Mouse (Mus musculus): Measurements from ENCODE around the gene Tmem253. TPM values are rescaled to one million over a fixed set of nuclear protein-coding genes. Genes with fewer than 3 reads are reported as not detected.
A peak's percentile ranks its signal among the peaks of the same experiment; 100 is the strongest.

The Tmem253 gene
- polyA plus RNA-seq, 1 experiment, result 0.27 TPM

- no peak for DNase-seq (ENCODE audit: low read depth in 1 of 2, low spot score in 2 of 2)
- Histone ChIP-seq H3K27me3 (ENCODE audit: control insufficient read depth, insufficient read depth, low read length) (no peaks in the 10 kb centered on the region), H3K4me1 (ENCODE audit: control insufficient read depth, insufficient read depth, insufficient read length) (peaks cover 4% of the 10 kb centered on the region), H3K36me3 (ENCODE audit: control insufficient read depth, insufficient read depth, low read length) (no peaks in the 10 kb centered on the region), H3K4me3 (ENCODE audit: extremely low read depth, insufficient read depth, insufficient read length) (no peak overlapping the region), H3K27ac (ENCODE audit: insufficient read depth, low read length) (no peak overlapping the region)
- TF ChIP-seq CTCF (IDR thresholded peaks at IDR 0.05; ENCODE audit: extremely low read depth, insufficient read depth, insufficient read length, insufficient replicate concordance) (no peak), POLR2A (IDR thresholded peaks at IDR 0.05; ENCODE audit: low read depth, low read length) (no peak)
- whole genome bisulfite sequencing, result 92% methylated on average over 8 of the region's 8 CpGs
Observed at GRCm38 (mm10) chr14:52006241-52006640, 9.2 kb upstream of the Tmem253 start.

- no peak overlapping the region for H3K27ac ChIP-seq (ENCODE audit: insufficient read depth, low read length)
- WGBS, result 97% methylated on average over 22 of the region's 23 CpGs
- DNase-seq (ENCODE audit: low read depth in 1 of 2, low spot score in 2 of 2), result no peak
- no peaks in the 10 kb centered on the region for H3K27me3 ChIP-seq (ENCODE audit: control insufficient read depth, insufficient read depth, low read length)
- no peaks in the 10 kb centered on the region for H3K36me3 ChIP-seq (ENCODE audit: control insufficient read depth, insufficient read depth, low read length)
- TF ChIP-seq POLR2A (IDR thresholded peaks at IDR 0.05; ENCODE audit: low read depth, low read length), result no peak
- no peak for TF ChIP-seq CTCF (IDR thresholded peaks at IDR 0.05; ENCODE audit: extremely low read depth, insufficient read depth, insufficient read length, insufficient replicate concordance)
- H3K4me3 ChIP-seq (ENCODE audit: extremely low read depth, insufficient read depth, insufficient read length), result no peak overlapping the region
- peaks cover 4% of the 10 kb centered on the region for H3K4me1 ChIP-seq (ENCODE audit: control insufficient read depth, insufficient read depth, insufficient read length)
Observed at GRCm38 (mm10) chr14:52006771-52007170, 8.7 kb upstream of the Tmem253 start.

- H3K27ac ChIP-seq (ENCODE audit: insufficient read depth, low read length), result no peak overlapping the region
- no peak overlapping the region for H3K4me3 ChIP-seq (ENCODE audit: extremely low read depth, insufficient read depth, insufficient read length)
- H3K27me3 ChIP-seq (ENCODE audit: control insufficient read depth, insufficient read depth, low read length), result no peaks in the 10 kb centered on the region
- 48% methylated on average over 38 of the region's 38 CpGs for WGBS
- no peaks in the 10 kb centered on the region for H3K36me3 ChIP-seq (ENCODE audit: control insufficient read depth, insufficient read depth, low read length)
- peaks cover 4% of the 10 kb centered on the region for H3K4me1 ChIP-seq (ENCODE audit: control insufficient read depth, insufficient read depth, insufficient read length)
- no peak for TF ChIP-seq POLR2A (IDR thresholded peaks at IDR 0.05; ENCODE audit: low read depth, low read length)
- TF ChIP-seq CTCF (IDR thresholded peaks at IDR 0.05; ENCODE audit: extremely low read depth, insufficient read depth, insufficient read length, insufficient replicate concordance), result peak; percentile 100
- DNase-seq (ENCODE audit: low read depth in 1 of 2, low spot score in 2 of 2), result peak; percentile 72 to 85
Observed at GRCm38 (mm10) chr14:52008321-52009203, 6.9 kb upstream of the Tmem253 start.

- Histone ChIP-seq H3K4me1 (ENCODE audit: control insufficient read depth, insufficient read depth, insufficient read length) (peaks cover 4% of the 10 kb centered on the region), H3K27ac (ENCODE audit: insufficient read depth, low read length) (no peak overlapping the region), H3K4me3 (ENCODE audit: extremely low read depth, insufficient read depth, insufficient read length) (no peak overlapping the region), H3K27me3 (ENCODE audit: control insufficient read depth, insufficient read depth, low read length) (no peaks in the 10 kb centered on the region), H3K36me3 (ENCODE audit: control insufficient read depth, insufficient read depth, low read length) (no peaks in the 10 kb centered on the region)
- TF ChIP-seq POLR2A (IDR thresholded peaks at IDR 0.05; ENCODE audit: low read depth, low read length), result no peak
- TF ChIP-seq CTCF (IDR thresholded peaks at IDR 0.05; ENCODE audit: extremely low read depth, insufficient read depth, insufficient read length, insufficient replicate concordance), result no peak
- DNase-seq (ENCODE audit: low read depth in 1 of 2, low spot score in 2 of 2), result no peak
- 94% methylated on average over 26 of the region's 26 CpGs for WGBS
Observed at GRCm38 (mm10) chr14:52009361-52009760, 6.1 kb upstream of the Tmem253 start.

GRCm38 (mm10) chr14:52009841-52010240, 5.6 kb upstream of the Tmem253 start:
- H3K27ac ChIP-seq (ENCODE audit: insufficient read depth, low read length), result no peak overlapping the region
- H3K36me3 ChIP-seq (ENCODE audit: control insufficient read depth, insufficient read depth, low read length), result no peaks in the 10 kb centered on the region
- 95% methylated on average over 6 of the region's 6 CpGs for WGBS
- no peak for DNase-seq (ENCODE audit: low read depth in 1 of 2, low spot score in 2 of 2)
- peaks cover 4% of the 10 kb centered on the region for H3K4me1 ChIP-seq (ENCODE audit: control insufficient read depth, insufficient read depth, insufficient read length)
- H3K4me3 ChIP-seq (ENCODE audit: extremely low read depth, insufficient read depth, insufficient read length), result no peak overlapping the region
- TF ChIP-seq POLR2A (IDR thresholded peaks at IDR 0.05; ENCODE audit: low read depth, low read length) (no peak), CTCF (IDR thresholded peaks at IDR 0.05; ENCODE audit: extremely low read depth, insufficient read depth, insufficient read length, insufficient replicate concordance) (no peak)
- H3K27me3 ChIP-seq (ENCODE audit: control insufficient read depth, insufficient read depth, low read length), result no peaks in the 10 kb centered on the region

GRCm38 (mm10) chr14:52010446-52011111, 4.9 kb upstream of the Tmem253 start:
- TF ChIP-seq POLR2A (IDR thresholded peaks at IDR 0.05; ENCODE audit: low read depth, low read length), result no peak
- Histone ChIP-seq H3K36me3 (ENCODE audit: control insufficient read depth, insufficient read depth, low read length) (no peaks in the 10 kb centered on the region), H3K27ac (ENCODE audit: insufficient read depth, low read length) (no peak overlapping the region), H3K27me3 (ENCODE audit: control insufficient read depth, insufficient read depth, low read length) (no peaks in the 10 kb centered on the region), H3K4me1 (ENCODE audit: control insufficient read depth, insufficient read depth, insufficient read length) (peaks cover 6% of the 10 kb centered on the region), H3K4me3 (ENCODE audit: extremely low read depth, insufficient read depth, insufficient read length) (no peak overlapping the region)
- no peak for DNase-seq (ENCODE audit: low read depth in 1 of 2, low spot score in 2 of 2)
- 87% methylated on average over 9 of the region's 9 CpGs for WGBS

- no peaks in the 10 kb centered on the region for H3K36me3 ChIP-seq (ENCODE audit: control insufficient read depth, insufficient read depth, low read length)
- WGBS, result 78% methylated on average over 1 of the region's 1 CpGs
Observed at GRCm38 (mm10) chr14:52011683-52012082, 3.8 kb upstream of the Tmem253 start.

More at GRCm38 (mm10) chr14:52011683-52012082, 3.8 kb upstream of the Tmem253 start:
- Histone ChIP-seq H3K27ac (ENCODE audit: insufficient read depth, low read length) (no peak overlapping the region), H3K4me3 (ENCODE audit: extremely low read depth, insufficient read depth, insufficient read length) (no peak overlapping the region), H3K4me1 (ENCODE audit: control insufficient read depth, insufficient read depth, insufficient read length) (peaks cover 11% of the 10 kb centered on the region), H3K27me3 (ENCODE audit: control insufficient read depth, insufficient read depth, low read length) (no peaks in the 10 kb centered on the region)
- DNase-seq (ENCODE audit: low read depth in 1 of 2, low spot score in 2 of 2), result no peak
- TF ChIP-seq POLR2A (IDR thresholded peaks at IDR 0.05; ENCODE audit: low read depth, low read length), result no peak
